Mouse (Mus musculus): Measurements from ENCODE around the gene Naa80.

DNA sequence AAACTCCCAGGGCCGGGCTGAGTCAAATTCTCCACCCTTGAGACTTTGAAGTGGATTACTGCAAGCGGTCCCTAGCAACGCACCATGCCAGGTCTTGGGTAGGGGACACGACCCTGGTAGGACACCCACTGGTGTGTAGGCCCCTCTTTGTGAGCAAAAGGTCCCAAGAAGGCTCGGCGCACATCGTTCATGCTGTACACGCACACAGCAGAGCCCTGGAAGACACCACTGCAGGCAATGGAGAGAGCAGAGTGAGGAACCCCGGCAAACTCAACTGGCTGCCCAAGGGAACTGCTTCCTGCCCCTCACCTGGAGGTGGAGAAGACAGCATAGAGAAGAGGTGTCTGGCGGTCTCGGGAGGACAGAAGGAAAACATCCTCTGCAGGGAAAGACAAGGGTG is 22.6 kb downstream of the Naa80 start:
- no peak for TF ChIP-seq TAL1 (IDR thresholded peaks at IDR 0.05; ENCODE audit: low read length)
- no peak for TF ChIP-seq GATA1 (IDR thresholded peaks at IDR 0.05; ENCODE audit: low read length)

All from erythroblast, embryonic 14.5 days (primary cell).